Mouse (Mus musculus) thymus, postnatal 4 days (tissue): Measurements from ENCODE around the gene Parpbp.
A peak's percentile ranks its signal among the peaks of the same experiment; 100 is the strongest.

Experiments
- DNase-seq: peaks from one replicate; pipeline ENCODE4 v3.0.0; 2021

Gene Parpbp

GRCm38 (mm10) chr10:88146707-88147477 is at the start of gene Parpbp, which contains the start of gene Nup37:
Parpbp (minus strand) TSS chr10:88146941.
Nup37 (plus strand) TSS chr10:88146992.
- DNase-seq: peak; percentile 93

DNA sequence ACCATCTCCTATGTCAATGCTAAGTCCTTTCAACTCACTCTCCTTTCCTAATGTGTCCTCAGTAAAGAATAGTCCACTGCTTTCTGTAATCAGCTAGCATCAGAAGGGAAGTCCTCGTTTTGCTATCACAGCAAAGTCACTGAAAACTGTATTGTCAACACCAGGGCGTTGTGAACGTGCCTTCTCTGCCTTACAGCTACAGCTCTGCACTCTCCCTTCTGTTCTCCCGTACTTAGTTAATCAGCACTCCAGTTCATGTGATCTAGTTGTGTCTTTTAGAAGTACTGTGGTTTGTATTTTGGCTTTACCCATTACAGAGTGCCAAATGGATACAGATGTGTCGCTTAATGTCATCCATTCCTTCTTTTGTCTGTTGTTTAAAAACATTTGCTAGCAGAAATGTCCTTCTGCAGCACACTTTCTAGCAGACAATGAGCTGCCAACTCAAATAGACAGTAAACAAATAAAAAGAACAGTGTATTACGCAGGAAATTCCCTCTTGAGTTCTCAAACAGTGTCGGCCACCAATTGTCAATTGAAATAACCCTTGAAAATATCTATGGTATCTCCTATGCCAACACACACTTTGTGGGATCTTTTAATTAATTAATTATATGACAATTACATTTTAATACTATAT is 20.8 kb upstream of the Parpbp start:
- DNase-seq: no peak

- DNase-seq: peak; percentile 62
Observed at GRCm38 (mm10) chr10:88166158-88166557, 19.4 kb upstream of the Parpbp start.

DNA sequence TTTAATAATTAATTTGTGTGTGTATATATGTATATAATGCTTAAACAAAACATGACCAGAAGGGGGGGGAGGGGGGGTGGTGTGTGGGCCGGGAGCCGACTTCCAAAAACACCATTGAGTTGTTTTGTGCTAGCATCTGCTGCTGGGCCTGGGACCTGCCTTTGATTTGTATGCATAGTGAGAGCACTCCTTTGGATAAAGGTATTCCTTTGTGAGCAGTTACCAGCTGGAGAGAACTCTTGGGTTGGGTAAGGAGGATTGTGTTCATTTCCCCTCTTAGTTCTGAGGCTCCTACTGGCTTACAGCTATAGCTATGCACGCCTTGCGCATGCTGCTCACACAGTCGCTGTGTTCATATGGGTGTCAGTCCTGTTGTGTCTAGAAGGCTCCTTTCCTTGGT is 15.9 kb upstream of the Parpbp start:
- no peak for DNase-seq

DNA sequence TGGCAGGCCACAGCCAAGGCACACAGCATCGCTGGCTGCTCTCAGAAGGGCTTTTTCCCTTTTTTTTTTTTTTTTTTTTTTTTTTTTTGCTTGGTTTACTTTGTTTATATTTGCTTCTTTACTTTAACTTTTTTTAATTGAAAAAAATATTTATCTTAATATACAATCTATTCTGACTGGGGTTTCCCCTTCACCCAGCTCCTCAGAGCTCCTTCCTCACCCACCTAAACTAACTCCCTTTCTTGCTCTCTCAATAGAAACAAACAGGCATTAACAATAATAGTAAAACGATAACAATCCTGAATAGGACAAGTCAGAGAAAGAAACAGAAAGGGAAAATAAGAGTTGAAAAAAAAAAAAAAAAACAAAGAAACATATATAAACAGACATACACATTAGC is 15.4 kb upstream of the Parpbp start:
- DNase-seq: no peak

DNA sequence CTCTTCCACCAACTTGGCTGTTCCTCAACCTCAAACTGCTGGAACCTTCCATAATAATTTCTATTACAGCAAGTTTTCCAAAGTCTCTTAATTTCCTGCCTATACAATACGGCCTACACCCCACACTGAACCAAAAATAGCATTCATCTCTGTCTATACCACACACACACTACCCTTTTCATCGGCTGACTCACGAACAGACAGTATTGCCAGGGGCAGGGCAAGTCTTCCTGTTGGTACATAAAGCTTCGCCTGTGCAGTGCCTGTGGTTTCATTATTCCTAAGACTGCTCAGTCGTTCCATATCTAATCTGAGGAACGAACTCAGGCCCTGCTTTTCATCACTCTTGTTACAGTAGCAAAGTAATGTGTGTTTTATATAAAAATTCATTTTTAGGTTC is 4.9 kb upstream of the Parpbp start:
- DNase-seq: no peak

GRCm38 (mm10) chr10:88150381-88150780 is 3.6 kb upstream of the Parpbp start:
- no peak for DNase-seq

- no peak for DNase-seq
Observed at GRCm38 (mm10) chr10:88146187-88146586, 554 bp downstream of the Parpbp start.

DNA sequence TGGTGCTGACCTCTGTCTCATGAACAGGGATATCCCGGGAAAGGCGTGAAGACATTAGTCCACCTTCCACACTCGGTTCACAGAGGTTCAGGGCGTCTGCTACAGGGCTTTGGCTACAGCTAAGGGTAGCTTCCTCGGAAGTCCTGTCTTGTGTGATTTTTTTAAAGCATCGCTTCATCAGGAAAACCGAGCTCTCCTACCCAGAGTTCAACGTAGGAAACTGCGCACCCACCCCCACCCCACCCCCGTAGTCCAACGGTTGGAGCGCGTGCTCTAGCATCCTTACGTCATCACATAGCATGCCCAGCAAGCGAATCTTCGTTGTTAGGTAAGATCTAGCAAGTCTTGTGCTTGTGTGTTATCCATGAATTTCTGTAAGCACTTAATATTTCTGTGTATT is 11.1 kb downstream of the Parpbp start:
- no peak for DNase-seq

GRCm38 (mm10) chr10:88119721-88120120 is 27.0 kb downstream of the Parpbp start:
- DNase-seq: no peak

DNA sequence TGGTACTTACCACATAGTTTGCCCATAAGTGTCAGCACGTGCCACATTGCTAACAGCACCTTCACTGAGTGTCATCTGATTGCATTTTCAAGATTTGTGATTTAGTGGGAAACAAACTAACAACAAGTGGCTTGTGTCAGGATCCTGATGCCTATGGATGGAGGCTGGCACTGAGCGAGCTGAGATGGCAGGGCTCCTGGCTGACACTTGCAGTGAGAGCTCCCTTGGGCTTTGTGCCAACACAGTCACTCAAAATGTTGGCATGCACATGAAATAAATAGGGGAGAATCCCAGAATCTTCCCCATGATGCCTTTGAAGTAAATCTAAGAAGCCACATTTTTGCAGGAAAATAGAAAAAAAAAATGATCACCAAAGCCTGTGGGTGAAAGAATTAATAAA is 33.5 kb downstream of the Parpbp start:
- no peak for DNase-seq

GRCm38 (mm10) chr10:88106169-88106568 is 40.6 kb downstream of the Parpbp start:
- DNase-seq: no peak

DNA sequence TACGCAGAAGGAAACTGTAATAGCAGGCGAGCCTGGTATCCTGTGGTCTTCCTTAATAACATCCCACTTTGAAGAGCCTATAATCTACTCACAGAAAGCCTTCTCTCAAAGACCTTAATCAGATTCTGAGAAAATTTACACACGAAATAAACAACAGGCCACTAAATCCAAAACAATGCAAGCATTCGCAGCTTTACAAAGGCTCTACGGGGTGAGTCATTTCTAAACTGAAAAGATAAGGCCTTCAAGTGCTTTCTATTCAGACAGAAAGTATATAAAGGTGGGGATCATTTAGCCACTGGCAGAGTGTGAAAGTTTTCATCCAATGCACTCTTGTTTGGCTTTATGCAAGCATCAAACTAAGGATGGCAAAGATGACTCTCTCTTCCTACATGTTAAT is 56.0 kb downstream of the Parpbp start, which contains the start of gene Pmch:
Gene Pmch, plus strand, starts transcription at position 301 of the 400 bp plus-strand sequence.
- DNase-seq: no peak

- no peak for DNase-seq
Observed at GRCm38 (mm10) chr10:88067377-88067776, 79.4 kb downstream of the Parpbp start.

GRCm38 (mm10) chr10:88064872-88065271 is 81.9 kb downstream of the Parpbp start:
- DNase-seq: no peak

DNA sequence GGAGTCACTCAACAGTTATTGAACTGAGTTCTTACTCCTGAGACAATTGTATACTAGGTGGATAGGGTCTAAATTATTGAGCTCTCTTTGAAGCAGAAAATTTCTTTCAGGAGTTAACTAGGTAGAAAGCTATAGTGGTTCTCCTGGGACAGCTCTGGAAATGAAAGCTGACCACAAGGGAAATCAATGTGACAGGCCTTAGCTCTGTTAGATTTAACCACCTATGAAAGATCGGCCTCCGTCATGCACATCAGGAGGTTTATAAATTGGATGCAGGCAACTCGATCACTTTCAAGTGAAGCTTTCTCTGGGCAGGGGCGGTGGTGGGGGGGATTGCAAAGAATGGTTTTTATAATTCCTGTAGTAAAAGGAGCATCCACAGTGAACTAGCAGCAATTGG is 83.3 kb downstream of the Parpbp start:
- DNase-seq: no peak

DNA sequence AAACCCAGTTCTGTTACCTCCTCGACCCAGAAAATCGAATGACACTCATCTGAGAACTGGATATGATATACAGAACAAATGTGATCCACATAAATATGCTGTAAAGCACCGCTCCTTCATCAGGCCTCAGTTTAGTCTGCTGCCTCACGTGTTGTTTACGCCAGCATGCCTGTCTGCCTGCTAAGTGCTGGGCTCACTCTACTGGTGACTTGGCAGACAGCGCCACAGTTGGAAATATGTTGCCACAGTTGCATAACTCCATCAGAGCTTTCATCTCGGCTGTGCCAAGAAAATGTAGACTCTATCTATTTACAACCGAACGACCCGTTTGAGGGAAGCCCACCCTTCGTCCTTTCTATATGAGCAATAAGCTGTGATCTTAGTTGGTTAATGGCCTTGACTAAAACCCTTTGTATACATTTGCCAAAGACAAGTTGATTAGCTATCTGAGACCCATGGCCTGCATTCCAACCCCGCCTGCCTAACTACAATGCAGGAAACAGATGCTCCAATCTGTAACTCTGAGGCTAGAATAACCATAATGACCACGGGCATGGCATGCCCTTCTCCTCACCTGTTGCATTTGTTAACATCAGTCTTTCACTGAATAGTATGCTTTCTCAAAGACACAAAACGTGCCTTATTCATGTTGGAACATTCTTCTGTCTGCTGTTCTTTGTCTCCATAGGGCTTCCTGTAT is 89.6 kb downstream of the Parpbp start:
- DNase-seq: no peak

GRCm38 (mm10) chr10:88054233-88054985 is 92.3 kb downstream of the Parpbp start:
- no peak for DNase-seq

- DNase-seq: no peak
Observed at GRCm38 (mm10) chr10:88046098-88046771, 100.5 kb downstream of the Parpbp start.

DNA sequence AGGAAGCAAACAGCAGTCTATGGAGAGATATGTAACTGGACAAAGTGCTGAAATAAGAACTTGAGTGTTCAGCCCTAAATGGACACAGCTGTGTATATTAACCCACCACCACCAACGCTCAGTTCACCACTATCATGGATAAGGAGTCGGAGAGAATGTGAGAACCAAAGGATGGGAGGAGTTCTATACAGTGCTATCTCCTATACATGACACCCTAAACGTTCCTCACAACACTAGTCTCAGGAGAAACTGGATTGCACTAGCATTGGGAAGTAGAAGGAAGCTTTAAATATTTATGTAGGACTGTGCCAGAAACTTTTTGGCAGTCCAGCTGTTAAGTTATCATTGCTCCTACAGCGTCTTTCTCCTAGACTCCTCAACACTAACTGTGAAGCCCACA is 102.4 kb downstream of the Parpbp start:
- no peak for DNase-seq
